Mouse (Mus musculus): ENCODE measurements around the gene Pcare. TPM values are rescaled to one million over a fixed set of nuclear protein-coding genes. Genes with fewer than 3 reads are reported as not detected.
A peak's percentile ranks its signal among the peaks of the same experiment; 100 is the strongest.

Pcare gene
- polyA plus RNA-seq, 1 experiment from 2014 or later = not detected

GRCm38 (mm10) chr17:71698619-71698956 lies 54.1 kb downstream of the Pcare start:
- H3K9me3 ChIP-seq (ENCODE audit: control insufficient read depth) = no peaks in the 10 kb centered on the region
- no peaks in the 10 kb centered on the region for H3K27me3 ChIP-seq (replicated peaks; ENCODE audit: control insufficient read depth, insufficient read depth, low read length)
- H3K4me3 ChIP-seq (ENCODE audit: low read depth, low read length) = no peak overlapping the region
- H3K4me1 ChIP-seq (replicated peaks; ENCODE audit: control insufficient read depth, insufficient read depth, low read length) = no peaks in the 10 kb centered on the region
- H3K36me3 ChIP-seq (ENCODE audit: control insufficient read depth, insufficient read depth) = no peaks in the 10 kb centered on the region
- no peak overlapping the region for H3K9ac ChIP-seq (ENCODE audit: low read depth, low read length)
- WGBS = 90% methylated on average over 11 of the region's 11 CpGs
- TF ChIP-seq CTCF (IDR thresholded peaks at IDR 0.05; ENCODE audit: low read depth) = no peak
- no peak overlapping the region for H3K4me2 ChIP-seq (replicated peaks; ENCODE audit: low read depth)
- ATAC-seq = no peak
- no peak overlapping the region for H3K27ac ChIP-seq (ENCODE audit: low read depth, low read length)

- WGBS = 77% methylated on average over 11 of the region's 11 CpGs
- no peaks in the 10 kb centered on the region for H3K4me1 ChIP-seq (replicated peaks; ENCODE audit: control insufficient read depth, insufficient read depth, low read length)
- H3K9ac ChIP-seq (ENCODE audit: low read depth, low read length) = no peak overlapping the region
- no peak overlapping the region for H3K4me3 ChIP-seq (ENCODE audit: low read depth, low read length)
- no peak overlapping the region for H3K27ac ChIP-seq (ENCODE audit: low read depth, low read length)
- no peaks in the 10 kb centered on the region for H3K9me3 ChIP-seq (ENCODE audit: control insufficient read depth)
- no peak for ATAC-seq
- H3K27me3 ChIP-seq (replicated peaks; ENCODE audit: control insufficient read depth, insufficient read depth, low read length) = no peaks in the 10 kb centered on the region
- no peak overlapping the region for H3K4me2 ChIP-seq (replicated peaks; ENCODE audit: low read depth)
- no peak for TF ChIP-seq CTCF (IDR thresholded peaks at IDR 0.05; ENCODE audit: low read depth)
- H3K36me3 ChIP-seq (ENCODE audit: control insufficient read depth, insufficient read depth) = no peaks in the 10 kb centered on the region
Observed at GRCm38 (mm10) chr17:71697896-71698618, 54.6 kb downstream of the Pcare start.

- WGBS = 94% methylated on average over 5 of the region's 5 CpGs
- no peak overlapping the region for H3K9ac ChIP-seq (ENCODE audit: low read depth, low read length)
- no peak overlapping the region for H3K4me2 ChIP-seq (replicated peaks; ENCODE audit: low read depth)
- no peaks in the 10 kb centered on the region for H3K27me3 ChIP-seq (replicated peaks; ENCODE audit: control insufficient read depth, insufficient read depth, low read length)
- ATAC-seq = no peak
- H3K9me3 ChIP-seq (ENCODE audit: control insufficient read depth) = no peaks in the 10 kb centered on the region
- no peak overlapping the region for H3K4me3 ChIP-seq (ENCODE audit: low read depth, low read length)
- H3K4me1 ChIP-seq (replicated peaks; ENCODE audit: control insufficient read depth, insufficient read depth, low read length) = no peaks in the 10 kb centered on the region
- H3K36me3 ChIP-seq (ENCODE audit: control insufficient read depth, insufficient read depth) = no peaks in the 10 kb centered on the region
- no peak for TF ChIP-seq CTCF (IDR thresholded peaks at IDR 0.05; ENCODE audit: low read depth)
- no peak overlapping the region for H3K27ac ChIP-seq (ENCODE audit: low read depth, low read length)
Observed at GRCm38 (mm10) chr17:71696396-71696795, 56.3 kb downstream of the Pcare start.

GRCm38 (mm10) chr17:71695716-71696315 lies 56.9 kb downstream of the Pcare start:
- no peak overlapping the region for H3K9ac ChIP-seq (ENCODE audit: low read depth, low read length)
- no peaks in the 10 kb centered on the region for H3K4me1 ChIP-seq (replicated peaks; ENCODE audit: control insufficient read depth, insufficient read depth, low read length)
- ATAC-seq = no peak
- H3K4me2 ChIP-seq (replicated peaks; ENCODE audit: low read depth) = no peak overlapping the region
- 76% methylated on average over 15 of the region's 15 CpGs for WGBS
- no peaks in the 10 kb centered on the region for H3K27me3 ChIP-seq (replicated peaks; ENCODE audit: control insufficient read depth, insufficient read depth, low read length)
- H3K27ac ChIP-seq (ENCODE audit: low read depth, low read length) = no peak overlapping the region
- no peaks in the 10 kb centered on the region for H3K9me3 ChIP-seq (ENCODE audit: control insufficient read depth)
- H3K4me3 ChIP-seq (ENCODE audit: low read depth, low read length) = no peak overlapping the region
- no peaks in the 10 kb centered on the region for H3K36me3 ChIP-seq (ENCODE audit: control insufficient read depth, insufficient read depth)
- TF ChIP-seq CTCF (IDR thresholded peaks at IDR 0.05; ENCODE audit: low read depth) = no peak

- no peak overlapping the region for H3K27ac ChIP-seq (ENCODE audit: low read depth, low read length)
- ATAC-seq = no peak
- WGBS = 82% methylated on average over 8 of the region's 8 CpGs
- no peak for TF ChIP-seq CTCF (IDR thresholded peaks at IDR 0.05; ENCODE audit: low read depth)
- no peaks in the 10 kb centered on the region for H3K9me3 ChIP-seq (ENCODE audit: control insufficient read depth)
- no peak overlapping the region for H3K9ac ChIP-seq (ENCODE audit: low read depth, low read length)
- H3K27me3 ChIP-seq (replicated peaks; ENCODE audit: control insufficient read depth, insufficient read depth, low read length) = no peaks in the 10 kb centered on the region
- H3K4me3 ChIP-seq (ENCODE audit: low read depth, low read length) = no peak overlapping the region
- H3K4me2 ChIP-seq (replicated peaks; ENCODE audit: low read depth) = no peak overlapping the region
- H3K4me1 ChIP-seq (replicated peaks; ENCODE audit: control insufficient read depth, insufficient read depth, low read length) = no peaks in the 10 kb centered on the region
- no peaks in the 10 kb centered on the region for H3K36me3 ChIP-seq (ENCODE audit: control insufficient read depth, insufficient read depth)
Observed at GRCm38 (mm10) chr17:71695151-71695550, 57.5 kb downstream of the Pcare start.

GRCm38 (mm10) chr17:71693780-71694179 lies 58.9 kb downstream of the Pcare start:
- Histone ChIP-seq H3K27ac (ENCODE audit: low read depth, low read length) (no peak overlapping the region), H3K4me2 (replicated peaks; ENCODE audit: low read depth) (no peak overlapping the region), H3K9ac (ENCODE audit: low read depth, low read length) (no peak overlapping the region), H3K4me3 (ENCODE audit: low read depth, low read length) (no peak overlapping the region), H3K27me3 (replicated peaks; ENCODE audit: control insufficient read depth, insufficient read depth, low read length) (no peaks in the 10 kb centered on the region), H3K9me3 (ENCODE audit: control insufficient read depth) (no peaks in the 10 kb centered on the region), H3K36me3 (ENCODE audit: control insufficient read depth, insufficient read depth) (no peaks in the 10 kb centered on the region), H3K4me1 (replicated peaks; ENCODE audit: control insufficient read depth, insufficient read depth, low read length) (no peaks in the 10 kb centered on the region)
- TF ChIP-seq CTCF (IDR thresholded peaks at IDR 0.05; ENCODE audit: low read depth) = peak; percentile 62
- 65% methylated on average over 8 of the region's 8 CpGs for WGBS
- no peak for ATAC-seq

Other genes with a start within 250 kb of the Pcare start
- 8.8 and 10.0 TPM in 2 replicates for gene Ndc80, start 226.0 kb downstream of the Pcare start, polyA plus RNA-seq (2015; fragmentation: Nextera tagmentation; extraction: Ambion mirVana)
- 0.27 and 0.66 TPM in 2 replicates for gene Spdya, start 200.8 kb downstream of the Pcare start, polyA plus RNA-seq (2015; fragmentation: Nextera tagmentation; extraction: Ambion mirVana)
- gene Wdr43, start 137.0 kb downstream of the Pcare start, polyA plus RNA-seq (2015; fragmentation: Nextera tagmentation; extraction: Ambion mirVana) = 22.8 and 26.5 TPM in 2 replicates
- gene Togaram2, start 79.6 kb downstream of the Pcare start, polyA plus RNA-seq (2015; fragmentation: Nextera tagmentation; extraction: Ambion mirVana) = 0.07 and 0.16 TPM in 2 replicates
- 3.3 and 3.7 TPM in 2 replicates for gene Clip4, start 15.6 kb upstream of the Pcare start, polyA plus RNA-seq (2015; fragmentation: Nextera tagmentation; extraction: Ambion mirVana)

All from intestine, postnatal 0 days (tissue).